Mouse (Mus musculus) limb, embryonic 14.5 days (tissue): ENCODE results near the gene 4930544D05Rik. TPM values are rescaled to one million over a fixed set of nuclear protein-coding genes. Genes with fewer than 3 reads are reported as not detected.

Source experiments
- ATAC-seq: fragments of 200-750 bp; cut with Nextera tagmentation; 2 replicates; pipeline ENCODE4 v1.8.0; 2017; ENCODE audit warnings: low read depth, moderate number of reproducible peaks, moderate TSS enrichment; ENCODE audit not compliant: low FRiP score
- DNase-seq: peaks from one replicate; pipeline ENCODE4 v3.0.0-alpha.2; 2015; ENCODE audit warnings: low spot score
- H3K27ac ChIP-seq: fragments of 300-500 bp; sonication (generic); replicated peaks from 2 replicates; pipeline ENCODE4 v1.5.1; 2014; ENCODE audit warnings: low read depth, mild to moderate bottlenecking, low read length, moderate library complexity, mixed read lengths
- H3K27me3 ChIP-seq: fragments of 300-500 bp; sonication (generic); 2 replicates; pipeline ENCODE4 v1.6.1; 2014; ENCODE audit warnings: low read length, mixed read lengths; ENCODE audit not compliant: control insufficient read depth, insufficient read depth
- H3K36me3 ChIP-seq: fragments of 300-500 bp; sonication (generic); 2 replicates; pipeline ENCODE4 v1.6.1; 2014; ENCODE audit warnings: mild to moderate bottlenecking, low read length, moderate library complexity, mixed read lengths; ENCODE audit not compliant: control insufficient read depth, insufficient read depth
- H3K4me1 ChIP-seq: fragments of 300-500 bp; sonication (generic); 2 replicates; pipeline ENCODE4 v1.6.1; 2014; ENCODE audit warnings: antibody characterized with exemption, low read length, mixed read lengths; ENCODE audit not compliant: control insufficient read depth, insufficient read depth
- H3K4me2 ChIP-seq: fragments of 300-500 bp; sonication (generic); replicated peaks from 2 replicates; pipeline ENCODE4 v1.6.1; 2014; ENCODE audit warnings: low read depth, mild to moderate bottlenecking, low read length, moderate library complexity; ENCODE audit not compliant: severe bottlenecking
- H3K4me3 ChIP-seq: fragments of 300-500 bp; sonication (generic); replicated peaks from 2 replicates; pipeline ENCODE4 v1.5.1; 2014; ENCODE audit warnings: low read length
- H3K9ac ChIP-seq: fragments of 300-500 bp; sonication (generic); 2 replicates; pipeline ENCODE4 v1.6.1; 2014; ENCODE audit warnings: mild to moderate bottlenecking, low read depth, low read length, moderate library complexity; ENCODE audit not compliant: severe bottlenecking
- H3K9me3 ChIP-seq: fragments of 300-500 bp; sonication (generic); 2 replicates; pipeline ENCODE4 v1.6.1; 2016; ENCODE audit warnings: low read length; ENCODE audit not compliant: control insufficient read depth
- POLR2A ChIP-seq: fragments of 200-500 bp; IDR thresholded peaks from 2 replicates; pipeline ENCODE4 v1.8.0; 2012; ENCODE audit warnings: inconsistent platforms, mild to moderate bottlenecking, moderate library complexity, borderline replicate concordance; ENCODE audit not compliant: insufficient read depth, insufficient read length; ENCODE audit errors: extremely low read depth
- WGBS: fragments of 180-500 bp; shearing (Covaris S2); extraction: QIAGEN DNeasy Blood & Tissue Kit; methylation state at CpG from one replicate; pipeline ENCODE4 v1.1.7; 2014; 5-methylcytosine and 5-hydroxymethylcytosine counted together
- polyA plus RNA-seq, 2 experiments: library from polyadenylated mRNA; depleted of rRNA in 1 of 2; stranded (reverse) in 1 of 2; unstranded in 1 of 2; fragments of >200 nt; fragmentation: Nextera tagmentation in 1 of 2; extraction: Ambion mirVana in 1 of 2; gene quantifications; 2 replicates each; pipeline versions ENCODE4 v1.2.1 to v1.2.3; 2012 to 2014

The 4930544D05Rik gene
- polyA plus RNA-seq, 2 experiments: not detected

- peak; percentile 49 for DNase-seq
- Histone ChIP-seq H3K4me3 (peak overlapping the region; percentile 100), H3K36me3 (peaks cover 23% of the 10 kb centered on the region), H3K27me3 (no peaks in the 10 kb centered on the region), H3K4me1 (peaks cover 23% of the 10 kb centered on the region), H3K27ac (peak overlapping the region; percentile 97), H3K4me2 (peak overlapping the region; percentile 97), H3K9me3 (no peaks in the 10 kb centered on the region), H3K9ac (peak overlapping the region; percentile 96)
- WGBS: 11% methylated on average over 16 of the region's 16 CpGs
- ATAC-seq: peak; percentile 31; the same call in 1 of the 2 replicates
- TF ChIP-seq POLR2A: no peak
Observed at GRCm38 (mm10) chr11:70656456-70656927, 40.8 kb downstream of the 4930544D05Rik start.

DNA sequence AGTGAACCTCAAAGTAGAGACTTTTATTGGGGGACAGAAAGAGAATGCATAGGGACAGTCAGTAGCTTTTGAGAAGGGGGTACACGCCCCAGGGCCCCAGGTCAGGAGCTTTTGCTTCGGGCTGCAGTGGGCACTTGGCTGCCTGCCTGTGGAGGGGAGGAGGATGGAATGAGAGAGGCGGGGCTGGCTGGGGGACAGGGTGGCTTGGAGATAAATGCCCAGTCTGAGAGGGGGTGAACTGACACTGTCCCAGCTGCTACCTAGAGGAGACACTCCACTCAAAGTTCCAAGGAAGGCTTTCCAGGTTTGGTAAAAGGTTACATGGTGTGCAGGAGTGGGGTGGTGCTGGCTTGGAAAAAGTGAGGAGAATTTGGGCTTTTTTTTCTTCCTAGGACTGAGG is 41.3 kb downstream of the 4930544D05Rik start, which contains the start of gene Eno3:
TSS of gene Eno3 (plus strand) at position 239 of the 400 bp plus-strand sequence.
- Histone ChIP-seq H3K27ac (peak within 1 kb of the TSS; percentile 97), H3K4me1 (peaks cover 23% of the 10 kb centered on the region), H3K9ac (peak within 1 kb of the TSS; percentile 96), H3K9me3 (no peaks in the 10 kb centered on the region), H3K36me3 (peaks cover 20% of the 10 kb centered on the region), H3K4me2 (peak within 1 kb of the TSS; percentile 97), H3K4me3 (peak within 1 kb of the TSS; percentile 100), H3K27me3 (no peaks in the 10 kb centered on the region)
- ATAC-seq: no peak
- 14% methylated on average over 3 of the region's 3 CpGs for WGBS
- peak; percentile 20 for DNase-seq
- no peak for TF ChIP-seq POLR2A

DNA sequence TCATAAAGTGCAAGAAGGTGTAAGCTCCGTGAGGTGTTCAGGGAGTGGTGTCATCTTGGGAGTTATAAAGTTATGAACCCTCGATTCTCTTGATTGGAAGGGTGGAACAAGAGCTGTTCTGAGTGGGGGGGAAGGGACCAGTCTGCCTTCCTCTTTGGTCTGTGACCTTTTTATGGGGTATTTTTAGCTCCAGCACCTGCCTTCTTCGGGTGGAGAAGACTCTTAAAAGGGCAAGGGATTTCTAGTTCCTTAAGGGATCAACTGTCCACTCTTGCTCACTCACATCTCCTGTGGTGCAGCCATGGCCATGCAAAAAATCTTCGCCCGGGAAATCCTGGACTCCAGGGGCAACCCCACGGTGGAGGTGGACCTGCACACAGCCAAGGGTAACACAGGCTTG is 41.9 kb downstream of the 4930544D05Rik start:
- 0 out of 2 replicates have a peak overlapping the region, but pooled peaks have one; percentile 5 for H3K9ac ChIP-seq
- TF ChIP-seq POLR2A: no peak
- peaks cover 20% of the 10 kb centered on the region for H3K36me3 ChIP-seq
- no peak for DNase-seq
- H3K4me1 ChIP-seq: peaks cover 22% of the 10 kb centered on the region
- peak overlapping the region; percentile 97; the same call in 1 of the 2 replicates for H3K27ac ChIP-seq
- no peaks in the 10 kb centered on the region for H3K27me3 ChIP-seq
- H3K9me3 ChIP-seq: no peaks in the 10 kb centered on the region
- no peak for ATAC-seq
- no peak overlapping the region for H3K4me3 ChIP-seq
- peak overlapping the region; percentile 97; the same call in 1 of the 2 replicates for H3K4me2 ChIP-seq
- WGBS: 45% methylated on average over 6 of the region's 6 CpGs

DNA sequence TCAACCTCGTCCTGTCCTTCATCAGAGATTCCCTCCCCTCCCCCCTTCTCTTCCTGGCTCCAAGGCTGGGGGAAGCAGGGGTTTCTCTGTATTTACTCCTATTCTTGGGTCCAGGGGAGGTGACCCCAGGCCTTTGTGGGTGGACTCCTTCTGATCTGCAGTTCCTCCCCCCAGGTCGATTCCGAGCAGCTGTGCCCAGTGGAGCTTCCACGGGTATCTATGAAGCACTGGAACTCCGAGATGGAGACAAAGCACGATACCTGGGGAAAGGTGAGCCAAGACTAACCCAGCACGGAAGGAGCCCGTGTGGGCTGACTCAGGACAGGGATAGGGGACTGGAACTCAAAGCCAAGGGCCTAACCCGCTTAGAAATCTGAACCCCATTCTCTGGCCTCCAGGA is 42.3 kb downstream of the 4930544D05Rik start:
- no peak for TF ChIP-seq POLR2A
- 0 out of 2 replicates have a peak overlapping the region, but pooled peaks have one; percentile 5 for H3K9ac ChIP-seq
- ATAC-seq: no peak

DNA sequence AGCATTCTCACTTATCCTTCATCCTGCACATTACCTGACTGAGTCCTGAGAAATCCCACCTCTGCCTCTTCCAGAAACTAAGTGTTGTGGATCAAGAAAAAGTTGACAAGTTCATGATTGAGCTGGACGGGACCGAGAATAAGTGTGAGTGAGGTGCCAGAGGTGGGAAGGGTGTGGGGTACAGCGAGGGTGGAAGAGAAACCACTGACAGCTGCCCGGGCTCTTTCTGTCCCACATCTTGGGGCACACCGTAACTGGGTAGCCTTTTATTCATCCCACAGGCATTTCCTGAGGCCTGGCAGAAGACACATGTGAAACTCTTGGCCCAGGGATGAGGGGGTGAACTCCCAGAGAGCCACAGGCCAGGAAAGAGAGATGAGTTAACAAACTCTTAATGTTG is 42.9 kb downstream of the 4930544D05Rik start:
- ATAC-seq (no peak), DNase-seq (no peak)
- H3K4me3 ChIP-seq: no peak overlapping the region
- WGBS: 72% methylated on average over 5 of the region's 5 CpGs
- H3K9me3 ChIP-seq: no peaks in the 10 kb centered on the region
- TF ChIP-seq POLR2A: no peak
- H3K4me2 ChIP-seq: no peak overlapping the region
- no peak overlapping the region for H3K9ac ChIP-seq
- H3K36me3 ChIP-seq: peaks cover 24% of the 10 kb centered on the region
- no peaks in the 10 kb centered on the region for H3K27me3 ChIP-seq
- H3K27ac ChIP-seq: no peak overlapping the region
- H3K4me1 ChIP-seq: peaks cover 19% of the 10 kb centered on the region

More for the DNA sequence above, 42.3 kb downstream of the 4930544D05Rik start:
- Histone ChIP-seq H3K27me3 (no peaks in the 10 kb centered on the region), H3K9me3 (no peaks in the 10 kb centered on the region), H3K4me2 (0 out of 2 replicates have a peak overlapping the region, but pooled peaks have one; percentile 97), H3K36me3 (peaks cover 20% of the 10 kb centered on the region), H3K4me1 (peaks cover 19% of the 10 kb centered on the region), H3K4me3 (no peak overlapping the region), H3K27ac (no peak overlapping the region)
- DNase-seq: no peak
- 59% methylated on average over 9 of the region's 9 CpGs for WGBS
